Mouse (Mus musculus): ENCODE data around the gene Olfr414. TPM values are rescaled to one million over a fixed set of nuclear protein-coding genes. Genes with fewer than 3 reads are reported as not detected.

Gene Olfr414
- not detected in 2 replicates for polyA plus RNA-seq (2015; fragmentation: Nextera tagmentation; extraction: Ambion mirVana)

DNA sequence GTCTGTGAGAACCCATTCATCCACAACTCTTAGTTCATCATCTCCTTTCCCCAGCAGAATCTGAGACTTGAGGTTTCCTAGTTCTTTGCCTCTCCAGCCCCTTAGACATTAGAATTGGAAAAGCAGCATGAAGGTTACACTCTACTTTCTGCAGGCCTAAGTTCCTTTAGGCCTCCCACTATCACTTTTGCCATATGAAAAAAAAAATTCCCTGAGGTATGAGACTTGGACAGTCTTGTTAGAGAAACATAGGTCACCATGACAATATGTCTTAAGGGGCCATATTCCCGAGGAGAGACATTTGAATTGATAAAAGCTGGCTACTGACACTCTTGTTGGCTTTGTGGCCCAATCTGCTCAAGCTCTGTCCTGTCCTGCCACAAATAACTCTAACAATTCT lies at the start of gene Olfr414:
TSS of gene Olfr414 (plus strand) at position 301 of the 400 bp plus-strand sequence.
- Histone ChIP-seq H3K4me2 (replicated peaks) (no peak within 1 kb of the TSS), H3K36me3 (no peaks in the 10 kb centered on the region), H3K27ac (no peak within 1 kb of the TSS), H3K9me3 (no peaks in the 10 kb centered on the region), H3K4me3 (replicated peaks) (no peak within 1 kb of the TSS), H3K4me1 (replicated peaks) (no peaks in the 10 kb centered on the region), H3K27me3 (replicated peaks) (no peaks in the 10 kb centered on the region), H3K9ac (no peak within 1 kb of the TSS)
- ATAC-seq = no peak
- 80% methylated on average over 1 of the region's 1 CpGs for WGBS

GRCm38 (mm10) chr1:174390746-174391145 lies 33.1 kb upstream of the Olfr414 start, which contains the start of gene Olfr248:
Gene Olfr248 (plus strand): TSS chr1:174391046.
- H3K27ac ChIP-seq = no peak within 1 kb of the TSS
- 95% methylated on average over 2 of the region's 2 CpGs for WGBS
- no peaks in the 10 kb centered on the region for H3K36me3 ChIP-seq
- no peak within 1 kb of the TSS for H3K9ac ChIP-seq
- no peak within 1 kb of the TSS for H3K4me3 ChIP-seq (replicated peaks)
- H3K4me1 ChIP-seq (replicated peaks) = no peaks in the 10 kb centered on the region
- ATAC-seq = no peak
- H3K9me3 ChIP-seq = no peaks in the 10 kb centered on the region
- no peaks in the 10 kb centered on the region for H3K27me3 ChIP-seq (replicated peaks)
- no peak within 1 kb of the TSS for H3K4me2 ChIP-seq (replicated peaks)

DNA sequence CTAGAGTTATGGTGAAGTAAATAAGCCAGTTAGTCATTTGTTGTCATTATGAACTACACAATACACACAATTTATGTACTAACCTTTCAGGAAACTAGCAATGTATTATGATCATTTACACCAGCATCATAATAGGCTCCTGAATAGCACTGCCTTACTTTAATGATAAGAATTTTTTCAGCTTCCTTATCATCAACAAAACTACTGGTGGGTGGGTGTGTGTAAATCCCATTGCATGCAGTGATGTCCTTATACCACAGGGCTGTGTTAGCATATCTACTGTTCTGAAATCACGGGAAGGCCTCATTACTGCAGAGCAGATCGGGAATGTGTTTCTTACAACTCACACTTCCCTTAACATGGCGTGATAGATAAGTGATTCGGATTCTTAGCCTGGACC lies 905 bp upstream of the Olfr414 start:
- Histone ChIP-seq H3K36me3 (no peaks in the 10 kb centered on the region), H3K4me3 (replicated peaks) (no peak overlapping the region), H3K9ac (no peak overlapping the region), H3K27ac (no peak overlapping the region), H3K27me3 (replicated peaks) (no peaks in the 10 kb centered on the region), H3K4me1 (replicated peaks) (no peaks in the 10 kb centered on the region), H3K4me2 (replicated peaks) (no peak overlapping the region), H3K9me3 (no peaks in the 10 kb centered on the region)
- 81% methylated on average over 4 of the region's 4 CpGs for WGBS
- no peak for ATAC-seq

GRCm38 (mm10) chr1:174426180-174426986 lies 2.5 kb downstream of the Olfr414 start:
- Histone ChIP-seq H3K9me3 (no peaks in the 10 kb centered on the region), H3K4me3 (replicated peaks) (no peak overlapping the region), H3K36me3 (no peaks in the 10 kb centered on the region), H3K27ac (no peak overlapping the region), H3K4me2 (replicated peaks) (no peak overlapping the region), H3K4me1 (replicated peaks) (no peaks in the 10 kb centered on the region), H3K9ac (no peak overlapping the region), H3K27me3 (replicated peaks) (no peaks in the 10 kb centered on the region)
- ATAC-seq = no peak; the same call in 1 of the 2 replicates
- 55% methylated on average over 3 of the region's 3 CpGs for WGBS

DNA sequence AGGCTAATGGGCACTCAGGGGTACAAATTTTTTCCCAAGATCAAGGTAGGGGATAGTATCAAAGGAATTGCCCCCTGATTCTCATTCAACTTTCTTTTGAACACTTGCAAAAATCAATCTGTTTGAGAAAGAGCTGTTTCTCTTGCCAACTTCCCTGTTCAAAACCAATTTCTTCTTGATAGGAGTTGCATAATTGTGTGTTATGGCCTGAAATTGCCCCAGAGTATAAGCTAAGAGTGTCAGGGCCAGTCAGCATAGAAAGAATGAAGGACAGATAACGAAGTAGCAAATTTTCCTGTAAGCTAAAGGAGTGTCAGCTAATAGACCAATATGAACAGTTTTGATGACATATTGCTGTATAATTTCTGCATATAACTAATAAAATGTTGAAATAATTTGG lies 3.5 kb downstream of the Olfr414 start:
- no peak for ATAC-seq
- 77% methylated on average over 1 of the region's 1 CpGs for WGBS
- H3K36me3 ChIP-seq = no peaks in the 10 kb centered on the region

GRCm38 (mm10) chr1:174428407-174428806 lies 4.5 kb downstream of the Olfr414 start:
- Histone ChIP-seq H3K9ac (no peak overlapping the region), H3K9me3 (no peaks in the 10 kb centered on the region), H3K27ac (no peak overlapping the region), H3K36me3 (no peaks in the 10 kb centered on the region), H3K4me3 (replicated peaks) (no peak overlapping the region), H3K4me1 (replicated peaks) (no peaks in the 10 kb centered on the region), H3K4me2 (replicated peaks) (no peak overlapping the region), H3K27me3 (replicated peaks) (no peaks in the 10 kb centered on the region)
- ATAC-seq = no peak
- WGBS = 86% methylated on average over 2 of the region's 2 CpGs

More for the DNA sequence above, 3.5 kb downstream of the Olfr414 start:
- Histone ChIP-seq H3K4me3 (replicated peaks) (no peak overlapping the region), H3K27ac (no peak overlapping the region), H3K27me3 (replicated peaks) (no peaks in the 10 kb centered on the region), H3K4me1 (replicated peaks) (no peaks in the 10 kb centered on the region), H3K4me2 (replicated peaks) (no peak overlapping the region), H3K9ac (no peak overlapping the region), H3K9me3 (no peaks in the 10 kb centered on the region)

- Histone ChIP-seq H3K36me3 (no peaks in the 10 kb centered on the region), H3K4me1 (replicated peaks) (no peaks in the 10 kb centered on the region), H3K27me3 (replicated peaks) (no peaks in the 10 kb centered on the region), H3K27ac (no peak overlapping the region), H3K9me3 (no peaks in the 10 kb centered on the region), H3K9ac (no peak overlapping the region), H3K4me3 (replicated peaks) (no peak overlapping the region), H3K4me2 (replicated peaks) (no peak overlapping the region)
- ATAC-seq = no peak
- WGBS = 25% methylated on average over 1 of the region's 1 CpGs
Measured at GRCm38 (mm10) chr1:174434121-174434520, 10.3 kb downstream of the Olfr414 start.

GRCm38 (mm10) chr1:174441782-174442181 lies 17.9 kb downstream of the Olfr414 start, which contains the start of gene Olfr220:
Gene Olfr220 (plus strand): TSS chr1:174442082.
- H3K27ac ChIP-seq = no peak within 1 kb of the TSS
- no peak within 1 kb of the TSS for H3K4me3 ChIP-seq (replicated peaks)
- H3K36me3 ChIP-seq = no peaks in the 10 kb centered on the region
- H3K4me2 ChIP-seq (replicated peaks) = no peak within 1 kb of the TSS
- no peaks in the 10 kb centered on the region for H3K4me1 ChIP-seq (replicated peaks)
- H3K9ac ChIP-seq = no peak within 1 kb of the TSS
- H3K9me3 ChIP-seq = no peaks in the 10 kb centered on the region
- WGBS = 47% methylated on average over 1 of the region's 1 CpGs
- ATAC-seq = no peak
- H3K27me3 ChIP-seq (replicated peaks) = no peaks in the 10 kb centered on the region

- H3K4me1 ChIP-seq (replicated peaks) = no peaks in the 10 kb centered on the region
- no peak overlapping the region for H3K4me3 ChIP-seq (replicated peaks)
- no peaks in the 10 kb centered on the region for H3K27me3 ChIP-seq (replicated peaks)
- no peak overlapping the region for H3K4me2 ChIP-seq (replicated peaks)
- no peak overlapping the region for H3K9ac ChIP-seq
- 82% methylated on average over 2 of the region's 2 CpGs for WGBS
- no peaks in the 10 kb centered on the region for H3K9me3 ChIP-seq
- no peaks in the 10 kb centered on the region for H3K36me3 ChIP-seq
- ATAC-seq = no peak
- H3K27ac ChIP-seq = no peak overlapping the region
Measured at GRCm38 (mm10) chr1:174455100-174455499, 31.2 kb downstream of the Olfr414 start.

- WGBS = 78% methylated on average over 3 of the region's 3 CpGs
- H3K9me3 ChIP-seq = no peaks in the 10 kb centered on the region
Measured at GRCm38 (mm10) chr1:174465385-174465784, 41.5 kb downstream of the Olfr414 start.

GRCm38 (mm10) chr1:174466240-174466639 lies 42.4 kb downstream of the Olfr414 start:
- H3K9ac ChIP-seq = no peak overlapping the region
- H3K4me1 ChIP-seq (replicated peaks) = no peaks in the 10 kb centered on the region
- no peak overlapping the region for H3K4me3 ChIP-seq (replicated peaks)
- ATAC-seq = no peak
- H3K36me3 ChIP-seq = no peaks in the 10 kb centered on the region
- no peaks in the 10 kb centered on the region for H3K27me3 ChIP-seq (replicated peaks)
- WGBS = 29% methylated on average over 2 of the region's 2 CpGs
- no peak overlapping the region for H3K4me2 ChIP-seq (replicated peaks)
- H3K27ac ChIP-seq = no peak overlapping the region
- H3K9me3 ChIP-seq = no peaks in the 10 kb centered on the region

More at GRCm38 (mm10) chr1:174465385-174465784, 41.5 kb downstream of the Olfr414 start:
- no peak overlapping the region for H3K27ac ChIP-seq
- H3K4me2 ChIP-seq (replicated peaks) = no peak overlapping the region
- H3K9ac ChIP-seq = no peak overlapping the region
- no peak for ATAC-seq
- no peaks in the 10 kb centered on the region for H3K27me3 ChIP-seq (replicated peaks)
- no peaks in the 10 kb centered on the region for H3K36me3 ChIP-seq
- no peaks in the 10 kb centered on the region for H3K4me1 ChIP-seq (replicated peaks)
- no peak overlapping the region for H3K4me3 ChIP-seq (replicated peaks)

DNA sequence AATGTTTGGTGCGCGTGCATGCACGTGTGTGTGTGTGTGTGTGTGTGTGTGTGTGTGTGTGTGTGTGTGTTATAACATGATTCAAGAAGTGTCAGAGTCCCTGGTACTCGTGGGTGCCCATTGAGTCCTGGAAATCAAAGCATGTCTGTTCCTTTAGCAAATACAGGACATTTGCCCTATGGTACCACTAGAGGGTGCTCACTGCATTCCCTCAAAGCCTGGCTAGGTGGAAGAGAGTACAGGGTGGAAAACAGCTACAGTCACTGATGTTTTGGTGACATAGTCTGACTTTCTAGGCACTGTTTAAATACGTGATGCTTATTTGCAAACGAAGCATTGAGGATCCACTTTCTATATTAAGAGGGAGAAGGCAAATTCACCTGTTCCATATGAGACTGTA lies 45.9 kb downstream of the Olfr414 start:
- WGBS = 1% methylated on average over 6 of the region's 6 CpGs
- Histone ChIP-seq H3K4me1 (replicated peaks) (no peaks in the 10 kb centered on the region), H3K27me3 (replicated peaks) (no peaks in the 10 kb centered on the region), H3K9ac (no peak overlapping the region), H3K27ac (no peak overlapping the region), H3K4me3 (replicated peaks) (no peak overlapping the region), H3K36me3 (no peaks in the 10 kb centered on the region), H3K4me2 (replicated peaks) (no peak overlapping the region), H3K9me3 (no peaks in the 10 kb centered on the region)
- peak; percentile 63; the same call in 1 of the 2 replicates for ATAC-seq

DNA sequence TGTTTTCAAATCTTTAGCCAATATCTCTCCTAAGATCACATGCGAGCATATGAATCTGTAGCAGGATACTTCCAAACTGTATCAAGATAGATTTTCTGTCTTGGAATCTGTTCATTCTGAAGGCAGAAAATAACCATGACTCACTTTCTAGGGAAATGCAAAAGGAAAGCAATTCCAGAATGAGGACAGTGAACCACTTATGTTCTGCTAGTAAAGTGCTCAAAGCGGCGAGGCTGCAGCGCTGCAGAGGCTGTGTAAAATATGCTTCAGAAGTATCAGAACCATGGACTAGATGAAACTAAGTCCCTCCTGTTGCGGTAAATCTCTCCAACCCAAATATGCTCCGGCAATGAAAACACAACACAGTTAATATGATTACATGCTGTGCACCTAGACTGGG lies 58.7 kb downstream of the Olfr414 start:
- ATAC-seq = no peak
- 88% methylated on average over 6 of the region's 6 CpGs for WGBS
- H3K9ac ChIP-seq = no peak overlapping the region

More for the DNA sequence above, 58.7 kb downstream of the Olfr414 start:
- no peak overlapping the region for H3K4me2 ChIP-seq (replicated peaks)
- no peaks in the 10 kb centered on the region for H3K36me3 ChIP-seq
- H3K4me1 ChIP-seq (replicated peaks) = no peaks in the 10 kb centered on the region
- H3K27me3 ChIP-seq (replicated peaks) = no peaks in the 10 kb centered on the region
- H3K4me3 ChIP-seq (replicated peaks) = no peak overlapping the region
- H3K27ac ChIP-seq = no peak overlapping the region
- H3K9me3 ChIP-seq = no peaks in the 10 kb centered on the region

Data from intestine, embryonic 15.5 days (tissue).